Mouse (Mus musculus) adrenal gland (tissue): Measurements from ENCODE around the gene Odr4.

Experiments used
- intact Hi-C: fragments of 180-260 bp; cut with DNase I; formaldehyde crosslinking; loops from one replicate; pipeline ENCODE4 v1.15.1; 2025

Gene Odr4

DNA sequence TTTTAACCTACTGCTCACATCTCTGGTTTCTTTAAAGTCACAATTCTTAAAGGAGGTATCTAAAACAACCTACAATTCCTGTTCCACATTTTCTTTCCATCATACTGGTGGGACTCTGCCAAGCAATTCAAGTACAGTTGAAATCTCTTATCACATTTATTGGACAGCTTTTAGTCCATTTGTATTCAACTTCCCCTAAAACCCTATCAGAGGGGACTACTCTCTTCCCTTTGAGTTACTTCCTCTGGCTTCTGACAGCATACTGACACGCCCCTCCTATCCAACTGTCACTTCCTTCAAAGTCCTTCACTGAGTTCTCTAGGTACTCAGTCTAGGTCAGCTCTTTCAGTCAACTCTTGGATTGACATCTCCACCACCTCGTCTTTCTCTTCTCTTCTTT, 57.8 kb downstream of the Odr4 start:
- intact Hi-C loops: no loop called here

DNA sequence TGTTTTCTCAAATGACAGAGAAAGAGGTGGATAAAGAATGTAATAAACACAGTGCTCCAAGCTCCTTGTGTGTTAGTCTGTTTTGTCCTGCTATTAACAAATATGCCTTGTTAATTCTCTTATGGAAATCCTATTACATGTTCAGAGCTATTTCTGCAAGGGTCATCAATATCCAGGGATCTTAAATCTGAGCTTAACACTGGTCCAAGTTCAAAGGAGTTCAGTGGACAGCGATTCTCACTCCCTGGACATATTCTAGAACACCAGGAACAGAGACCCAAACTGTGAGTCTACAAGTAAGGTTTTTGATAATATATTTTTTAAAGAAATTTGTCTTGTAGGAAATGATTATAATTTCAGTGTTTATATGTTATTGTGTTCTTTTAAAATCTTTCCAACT, 73.7 kb downstream of the Odr4 start, which contains the start of gene Pdc:
TSS of gene Pdc (plus strand) at position 213 of the 400 bp plus-strand sequence.
- intact Hi-C loops: no loop called here
